In genomic region chr11:72570319-72570979, GRCm38 (mm10) we compare ENCODE assay signal across 8 mouse cellular contexts. TPM values are rescaled to one million over a fixed set of nuclear protein-coding genes. Genes with fewer than 3 reads are reported as not detected.
A peak's percentile ranks its signal among the peaks of the same experiment; 100 is the strongest.
DNase-seq lines count a peak whose midpoint lies in the region; ATAC-seq and TF ChIP-seq lines count a peak whose summit lies in the region.

No protein-coding gene starts in this region.

- no peak for TF ChIP-seq POLR2A in MEL (IDR thresholded peaks at IDR 0.05; ENCODE audit: control insufficient read depth in 1 of 2, insufficient read depth in 1 of 2, low read depth in 1 of 2, low read length in 2 of 2, poor library complexity in 1 of 2)
- no peak for TF ChIP-seq POLR2A in lung, adult 2 months (IDR thresholded peaks at IDR 0.05; ENCODE audit: borderline replicate concordance, extremely low read depth, low read depth, low read length)

- TF ChIP-seq CTCF in MEL (IDR thresholded peaks at IDR 0.05 in 2 of 3, conservative IDR thresholded peaks at IDR 0.05 in 1 of 3; ENCODE audit: control insufficient read depth in 1 of 3, insufficient read depth in 1 of 3, low read depth in 2 of 3, low read length in 3 of 3, poor library complexity in 1 of 3, severe bottlenecking in 1 of 3) = peak; percentile 61 to 97 (median 78); a peak in 5 of 6 replicates
- TF ChIP-seq CTCF in lung, adult 2 months (IDR thresholded peaks at IDR 0.05; ENCODE audit: insufficient read depth, low read length) = peak; percentile 62

- H3K27me3 ChIP-seq in MEL (ENCODE audit: control insufficient read depth in 1 of 2, insufficient read depth in 2 of 2, low read length in 2 of 2) = no peaks in the 10 kb centered on the region
- no peaks in the 10 kb centered on the region for H3K27me3 ChIP-seq in forebrain, embryonic 16.5 days (replicated peaks; ENCODE audit: control insufficient read depth, insufficient read depth, low read length)
- H3K27me3 ChIP-seq in neural tube, embryonic 15.5 days (replicated peaks) = no peaks in the 10 kb centered on the region

- H3K27ac ChIP-seq in MEL (ENCODE audit: control insufficient read depth, low read depth, low read length) = no peak overlapping the region
- no peak overlapping the region for H3K27ac ChIP-seq in forebrain, embryonic 16.5 days (ENCODE audit: low read length)
- no peak overlapping the region for H3K27ac ChIP-seq in neural tube, embryonic 15.5 days (replicated peaks)

- peaks cover 0 to 2% of the 10 kb centered on the region in 2 experiments; a peak in 1 of 4 replicates for H3K4me1 ChIP-seq in MEL (ENCODE audit: control insufficient read depth in 1 of 2, insufficient read depth in 2 of 2, low read length in 2 of 2)
- 0 out of 2 replicates have a peak, but pooled peaks cover 2% of the 10 kb centered on the region for H3K4me1 ChIP-seq in forebrain, embryonic 16.5 days (replicated peaks; ENCODE audit: control insufficient read depth, insufficient read depth, low read length)
- peaks cover 2% of the 10 kb centered on the region for H3K4me1 ChIP-seq in lung, adult 2 months (ENCODE audit: control insufficient read depth, insufficient read depth, low read length)
- H3K4me1 ChIP-seq in neural tube, embryonic 15.5 days = peaks cover 6% of the 10 kb centered on the region

- no peak for TF ChIP-seq EP300 in MEL (IDR thresholded peaks at IDR 0.05; ENCODE audit: low read depth in 1 of 2, low read length in 2 of 2)

- peak; percentile 99 for TF ChIP-seq RAD21 in MEL (IDR thresholded peaks at IDR 0.05; ENCODE audit: low read depth, low read length)

- peak overlapping the region; percentile 43 to 50; a peak in 2 of 4 replicates for H3K4me3 ChIP-seq in MEL (ENCODE audit: control insufficient read depth in 1 of 2, insufficient read depth in 1 of 2, low read depth in 2 of 2, low read length in 2 of 2)
- H3K4me3 ChIP-seq in forebrain, embryonic 16.5 days (replicated peaks; ENCODE audit: low read length) = peak overlapping the region; percentile 35
- H3K4me3 ChIP-seq in lung, adult 2 months (replicated peaks; ENCODE audit: extremely low read depth, low read depth, low read length) = peak overlapping the region; percentile 20
- H3K4me3 ChIP-seq in neural tube, embryonic 15.5 days (replicated peaks) = peak overlapping the region; percentile 34

- intact Hi-C loops in heart, postnatal 36 days (cut with DNase I) = loop anchor here (1.0 to 2.0 kb wide), 2 partner anchors 36 to 154 kb away; partner anchors contain the start of gene Ube2g1

- H3K9me3 ChIP-seq in MEL (replicated peaks; ENCODE audit: insufficient read depth, low read length) = no peaks in the 10 kb centered on the region
- H3K9me3 ChIP-seq in forebrain, embryonic 16.5 days (ENCODE audit: control insufficient read depth, low read length) = no peaks in the 10 kb centered on the region
- H3K9me3 ChIP-seq in neural tube, embryonic 15.5 days (replicated peaks) = no peaks in the 10 kb centered on the region

- H3K4me2 ChIP-seq in forebrain, embryonic 16.5 days (ENCODE audit: low read length) = peak overlapping the region; percentile 52
- H3K4me2 ChIP-seq in neural tube, embryonic 15.5 days = peak overlapping the region; percentile 57

- 2% methylated on average over 18 of the region's 18 CpGs for WGBS in forebrain, embryonic 16.5 days
- 2% methylated on average over 18 of the region's 18 CpGs for WGBS in lung, adult 2 months
- WGBS in neural tube, embryonic 15.5 days = 2% methylated on average over 18 of the region's 18 CpGs

- 0 out of 2 replicates have a peak overlapping the region, but pooled peaks have one; percentile 25 for H3K9ac ChIP-seq in MEL (ENCODE audit: control insufficient read depth, low read depth, low read length, poor library complexity, severe bottlenecking)
- no peak overlapping the region; the same call in 1 of the 2 replicates for H3K9ac ChIP-seq in forebrain, embryonic 16.5 days (replicated peaks; ENCODE audit: low read depth, low read length)
- H3K9ac ChIP-seq in neural tube, embryonic 15.5 days (replicated peaks) = peak overlapping the region; percentile 41; the same call in 1 of the 2 replicates

- peak; percentile 76 for ATAC-seq in forebrain, embryonic 16.5 days
- peak; percentile 84 for ATAC-seq in neural tube, embryonic 15.5 days (ENCODE audit: low FRiP score)

- peak; percentile 94 for DNase-seq in MEL (ENCODE audit: low read depth, low spot score)
- DNase-seq in cerebellum, adult 18-20 months = peak; percentile 84 to 87
- DNase-seq in heart, postnatal 36 days = peak; percentile 84
- DNase-seq in layer of hippocampus, adult 18-20 months (ENCODE audit: low spot score in 2 of 2) = peak; percentile 71 to 90
- peak; percentile 74 for DNase-seq in lung, adult 2 months
- peak; percentile 86 for DNase-seq in testis, postnatal 10 days (ENCODE audit: low spot score)

- no peaks in the 10 kb centered on the region for H3K79me2 ChIP-seq in MEL (ENCODE audit: control insufficient read depth, insufficient read depth, low read length, poor library complexity)

- H3K36me3 ChIP-seq in MEL (ENCODE audit: control insufficient read depth in 1 of 2, insufficient read depth in 2 of 2, low read length in 2 of 2) = no peaks in the 10 kb centered on the region
- H3K36me3 ChIP-seq in forebrain, embryonic 16.5 days (ENCODE audit: control insufficient read depth, insufficient read depth) = no peaks in the 10 kb centered on the region
- H3K36me3 ChIP-seq in neural tube, embryonic 15.5 days = no peaks in the 10 kb centered on the region

TF ChIP-seq in MEL, 35 proteins besides CTCF, POLR2A, EP300 and RAD21:
- TF ChIP-seq ZNF384 (IDR thresholded peaks at IDR 0.05; ENCODE audit: low read depth, low read length) (no peak), SMC3 (IDR thresholded peaks at IDR 0.05; ENCODE audit: low read depth, low read length) (peak; percentile 96), HCFC1 (IDR thresholded peaks at IDR 0.05; ENCODE audit: low read depth, low read length) (0 out of 2 replicates have a peak, but pooled peaks have one; percentile 8), MXI1 (IDR thresholded peaks at IDR 0.05; ENCODE audit: low read depth, low read length) (peak; percentile 42; the same call in 1 of the 2 replicates), ZC3H11A (IDR thresholded peaks at IDR 0.05; ENCODE audit: low read depth, low read length) (peak; percentile 92), GATA1 (IDR thresholded peaks at IDR 0.05; ENCODE audit: low read depth, low read length) (0 out of 2 replicates have a peak, but pooled peaks have one; percentile 4), SIN3A (IDR thresholded peaks at IDR 0.05; ENCODE audit: low read length) (peak; percentile 69; the same call in 1 of the 2 replicates), ETS1 (IDR thresholded peaks at IDR 0.05; ENCODE audit: low read depth, low read length) (no peak), MAZ (IDR thresholded peaks at IDR 0.05; ENCODE audit: low read depth, low read length) (0 out of 2 replicates have a peak, but pooled peaks have one; percentile 16), MYC (IDR thresholded peaks at IDR 0.05; ENCODE audit: low read depth, low read length) (0 out of 2 replicates have a peak, but pooled peaks have one; percentile 21), NELFE (IDR thresholded peaks at IDR 0.05; ENCODE audit: low read depth, low read length) (no peak)

RNA-seq across cellular contexts. Expression of gene Spns3, which starts 20.1 kb away (rescaled TPM):
- 5.2 and 10.6 TPM in 2 replicates for total RNA-seq in MEL (2012; rRNA removed)
- polyA plus RNA-seq in MEL (2012; ENCODE audit: insufficient read depth in 1 of 2, insufficient read length in 2 of 2, low read depth in 1 of 2, low replicate concordance in 2 of 2, missing spikeins in 1 of 2) = 10 to 100 TPM in 1 of 2 experiments, not detected in 1; 12.7 TPM
- polyA plus RNA-seq in forebrain, embryonic 16.5 days (2015; fragmentation: Nextera tagmentation; extraction: Ambion mirVana) = not detected in 2 replicates
- under 1 TPM in 1 of 2 experiments, not detected in 1; 0.16 TPM for total RNA-seq in heart, postnatal 36 days (2021)
- total RNA-seq in layer of hippocampus, adult 18-20 months (2021) = under 1 TPM; 0.25 to 0.27 TPM
- polyA plus RNA-seq in lung, adult 2 months (2012; rRNA removed) = 1.1 and 1.4 TPM in 2 replicates
- 0.06 and 1.1 TPM in 2 replicates for polyA plus RNA-seq in neural tube, embryonic 15.5 days (2015; fragmentation: Nextera tagmentation; extraction: Ambion mirVana)

RNA-seq across cellular contexts. Expression of gene Ube2g1, which starts 36.6 kb away (rescaled TPM):
- total RNA-seq in MEL (2012; rRNA removed) = 26.6 and 29.2 TPM in 2 replicates
- polyA plus RNA-seq in MEL (2012; ENCODE audit: insufficient read depth in 1 of 2, insufficient read length in 2 of 2, low read depth in 1 of 2, low replicate concordance in 2 of 2, missing spikeins in 1 of 2) = 10 to 100 TPM; 38.0 to 38.1 TPM
- 112 and 117 TPM in 2 replicates for polyA plus RNA-seq in forebrain, embryonic 16.5 days (2015; fragmentation: Nextera tagmentation; extraction: Ambion mirVana)
- total RNA-seq in heart, postnatal 36 days (2021) = 10 to 100 TPM; 63.0 to 65.3 TPM
- total RNA-seq in layer of hippocampus, adult 18-20 months (2021) = 10 to 100 TPM; 40.8 to 42.9 TPM
- polyA plus RNA-seq in lung, adult 2 months (2012; rRNA removed) = 8.1 and 9.0 TPM in 2 replicates
- 76.2 and 77.3 TPM in 2 replicates for polyA plus RNA-seq in neural tube, embryonic 15.5 days (2015; fragmentation: Nextera tagmentation; extraction: Ambion mirVana)
